Mouse (Mus musculus) MEL (cell line): ENCODE results near the gene Dolpp1.

ENCODE experiments used
- CTCF ChIP-seq, 3 experiments: IDR thresholded peaks in 2 of 3; conservative IDR thresholded peaks in 1 of 3; 2 replicates each; pipeline ENCODE4 v1.5.1; 2011 to 2012; ENCODE audit warnings: low read length in 3 of 3, low read depth in 2 of 3, mild to moderate bottlenecking in 2 of 3, improper control_type of control experiment in 1 of 3, inconsistent platforms in 1 of 3, mixed read lengths in 1 of 3, moderate library complexity in 1 of 3; ENCODE audit not compliant: control insufficient read depth in 1 of 3, insufficient read depth in 1 of 3, poor library complexity in 1 of 3, severe bottlenecking in 1 of 3
- E2F4 ChIP-seq: IDR thresholded peaks from 2 replicates; pipeline ENCODE4 v1.6.1; 2011; ENCODE audit warnings: low read depth, low read length, improper control_type of control experiment, borderline replicate concordance
- POLR2A ChIP-seq, 2 experiments: IDR thresholded peaks; 2 replicates each; pipeline ENCODE4 v1.6.1; 2011 to 2012; ENCODE audit warnings: low read length in 2 of 2, mild to moderate bottlenecking in 2 of 2, control low read depth in 1 of 2, improper control_type of control experiment in 1 of 2, low read depth in 1 of 2, moderate library complexity in 1 of 2; ENCODE audit not compliant: control insufficient read depth in 1 of 2, insufficient read depth in 1 of 2, poor library complexity in 1 of 2
- SIN3A ChIP-seq: IDR thresholded peaks from 2 replicates; pipeline ENCODE4 v1.6.1; 2012; ENCODE audit warnings: low read length, improper control_type of control experiment, inconsistent platforms
- ZMIZ1 ChIP-seq: IDR thresholded peaks from 2 replicates; pipeline ENCODE4 v1.6.1; 2012; ENCODE audit warnings: low read depth, mild to moderate bottlenecking, inconsistent platforms, low read length, improper control_type of control experiment, moderate library complexity
- ZNF384 ChIP-seq: IDR thresholded peaks from 2 replicates; pipeline ENCODE4 v1.6.1; 2012; ENCODE audit warnings: low read depth, mild to moderate bottlenecking, inconsistent platforms, low read length, improper control_type of control experiment

- TF ChIP-seq CTCF (IDR thresholded peaks at IDR 0.05 in 2 of 3, conservative IDR thresholded peaks at IDR 0.05 in 1 of 3; ENCODE audit: control insufficient read depth in 1 of 3, insufficient read depth in 1 of 3, low read depth in 2 of 3, low read length in 3 of 3, poor library complexity in 1 of 3, severe bottlenecking in 1 of 3) (no peak), SIN3A (no peak), ZMIZ1 (no peak), POLR2A (IDR thresholded peaks at IDR 0.05; ENCODE audit: control insufficient read depth in 1 of 2, insufficient read depth in 1 of 2, low read depth in 1 of 2, low read length in 2 of 2, poor library complexity in 1 of 2) (no peak), E2F4 (no peak), ZNF384 (no peak)
These were observed 25.9 kb upstream of the Dolpp1 start for GRCm38 (mm10) chr2:30366203-30366602.
